Mouse (Mus musculus) myocyte (in vitro differentiated cells): ENCODE data around the gene Efcab12. TPM values are rescaled to one million over a fixed set of nuclear protein-coding genes. Genes with fewer than 3 reads are reported as not detected.

Experiments used
- H3K27me3 ChIP-seq: one replicate; pipeline ENCODE4 v1.6.1; 2011; ENCODE audit not compliant: control insufficient read depth, insufficient read depth, insufficient read length
- H3K36me3 ChIP-seq: one replicate; pipeline ENCODE4 v1.6.1; 2011; ENCODE audit not compliant: control insufficient read depth, insufficient read depth
- H3K4me2 ChIP-seq: one replicate; pipeline ENCODE4 v1.6.1; 2011; ENCODE audit warnings: low read depth, control low read depth
- H3K4me3 ChIP-seq: one replicate; pipeline ENCODE4 v1.5.1; 2011; ENCODE audit warnings: mild to moderate bottlenecking, control low read depth, moderate library complexity
- H3K79me2 ChIP-seq: one replicate; pipeline ENCODE4 v1.6.1; 2011; ENCODE audit not compliant: control insufficient read depth, insufficient read depth
- H3ac ChIP-seq: one replicate; pipeline ENCODE4 v1.6.1; 2011; ENCODE audit not compliant: control insufficient read depth, insufficient read length
- CEBPB ChIP-seq: IDR thresholded peaks from 2 replicates; pipeline ENCODE4 v1.6.1; 2011; ENCODE audit warnings: mild to moderate bottlenecking, moderate library complexity; ENCODE audit not compliant: poor library complexity, insufficient read depth, severe bottlenecking
- E2F4 ChIP-seq: IDR thresholded peaks from one replicate; pipeline ENCODE4 v1.6.1; 2011; ENCODE audit warnings: mild to moderate bottlenecking, control low read depth, moderate library complexity; ENCODE audit not compliant: insufficient read depth
- MAX ChIP-seq: IDR thresholded peaks from one replicate; pipeline ENCODE4 v1.6.1; 2011; ENCODE audit warnings: low read depth, mild to moderate bottlenecking, control low read depth
- MYOD1 ChIP-seq, 3 experiments: IDR thresholded peaks; one replicate each; pipeline ENCODE4 v1.6.1; 2011; ENCODE audit warnings: control low read depth in 2 of 3, low read depth in 2 of 3, mild to moderate bottlenecking in 2 of 3, moderate library complexity in 1 of 3; ENCODE audit not compliant: insufficient read length in 2 of 3, control insufficient read depth in 1 of 3
- MYOG ChIP-seq, 3 experiments: IDR thresholded peaks; one replicate each; pipeline ENCODE4 v1.6.1; 2011; ENCODE audit warnings: control low read depth in 2 of 3, low read depth in 2 of 3, mild to moderate bottlenecking in 2 of 3; ENCODE audit not compliant: insufficient read length in 2 of 3, control insufficient read depth in 1 of 3, insufficient read depth in 1 of 3
- POLR2A ChIP-seq: IDR thresholded peaks from one replicate; pipeline ENCODE4 v1.6.1; 2011; ENCODE audit warnings: low read depth, mild to moderate bottlenecking, control low read depth, moderate library complexity; ENCODE audit not compliant: insufficient read length
- POLR2AphosphoS2 ChIP-seq: IDR thresholded peaks from one replicate; pipeline ENCODE4 v1.6.1; 2011; ENCODE audit warnings: low read depth, control low read depth; ENCODE audit not compliant: insufficient read length
- REST ChIP-seq: IDR thresholded peaks from one replicate; pipeline ENCODE4 v1.6.1; 2011; ENCODE audit warnings: mild to moderate bottlenecking, control low read depth, moderate library complexity; ENCODE audit not compliant: insufficient read depth, insufficient read length
- SRF ChIP-seq: IDR thresholded peaks from one replicate; pipeline ENCODE4 v1.6.1; 2011; ENCODE audit warnings: low read depth; ENCODE audit not compliant: control insufficient read depth, insufficient read length
- TCF12 ChIP-seq: IDR thresholded peaks from one replicate; pipeline ENCODE4 v1.6.1; 2011; ENCODE audit warnings: mild to moderate bottlenecking, control low read depth; ENCODE audit not compliant: poor library complexity, insufficient read depth, severe bottlenecking
- TCF3 ChIP-seq: IDR thresholded peaks from one replicate; pipeline ENCODE4 v1.6.1; 2011; ENCODE audit warnings: low read depth, control low read depth; ENCODE audit not compliant: insufficient read length
- USF1 ChIP-seq: IDR thresholded peaks from one replicate; pipeline ENCODE4 v1.6.1; 2011; ENCODE audit warnings: low read depth, mild to moderate bottlenecking, control low read depth, moderate library complexity
- polyA plus RNA-seq: library from polyadenylated mRNA; unstranded; fragments of >200 nt; fragmentation: generic; extraction: Trizol; gene quantifications from one replicate; pipeline ENCODE4 v1.2.1, GENCODE M21; 2012; ENCODE audit warnings: missing spikeins

Gene Efcab12
- polyA plus RNA-seq: not detected

DNA sequence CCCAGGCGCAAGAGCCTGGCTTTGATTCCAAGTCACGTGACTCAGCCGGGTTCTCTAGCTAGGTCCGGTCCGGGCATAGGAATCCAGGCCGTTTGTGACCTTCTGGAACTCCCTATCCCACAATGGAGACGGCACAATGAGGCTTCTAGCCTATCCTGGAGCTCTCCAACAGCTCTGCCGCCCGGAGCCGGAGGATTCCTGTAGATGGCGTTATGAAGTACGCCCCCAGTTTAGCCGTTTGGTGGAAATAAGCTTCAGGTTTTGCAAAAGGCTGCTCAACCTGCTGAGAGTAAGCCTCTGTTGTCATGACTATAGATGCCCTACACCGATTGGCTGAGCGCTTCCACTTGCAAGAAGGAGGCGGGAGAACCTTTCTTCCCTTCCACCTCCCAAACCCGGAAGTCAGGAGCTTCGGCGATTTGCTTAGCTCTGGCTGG lies at the start of gene Efcab12:
Gene Efcab12 (minus strand): TSS at position 252 of the 437 bp plus-strand sequence.
- Histone ChIP-seq H3K27me3 (no peaks in the 10 kb centered on the region), H3K4me3 (no peak within 1 kb of the TSS), H3K4me2 (no peak within 1 kb of the TSS), H3K79me2 (no peaks in the 10 kb centered on the region), H3K36me3 (no peaks in the 10 kb centered on the region), H3ac (no peak within 1 kb of the TSS)
- TF ChIP-seq USF1 (peak; percentile 10), TCF3 (no peak)

DNA sequence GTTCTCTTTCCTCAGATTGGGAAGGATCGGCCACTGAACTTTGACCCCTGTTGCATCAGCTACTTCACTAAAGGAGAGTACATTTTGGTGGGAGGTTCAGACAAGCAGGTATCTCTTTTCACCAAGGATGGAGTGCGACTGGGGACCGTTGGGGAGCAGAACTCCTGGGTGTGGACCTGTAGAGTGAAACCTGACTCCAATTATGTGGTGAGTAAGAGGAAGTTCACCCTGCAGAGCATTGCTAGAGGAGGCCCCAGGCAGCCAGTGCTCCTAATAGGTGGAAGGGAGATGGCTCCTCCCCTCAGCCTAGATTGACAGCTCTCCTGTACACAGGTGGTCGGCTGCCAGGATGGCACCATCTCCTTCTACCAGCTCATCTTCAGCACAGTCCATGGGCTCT lies 48.7 kb upstream of the Efcab12 start:
- no peak for TF ChIP-seq CEBPB
- no peak for TF ChIP-seq TCF3
- no peak for TF ChIP-seq MYOD1 (IDR thresholded peaks at IDR 0.05; ENCODE audit: control insufficient read depth in 1 of 3, insufficient read length in 2 of 3, low read depth in 2 of 3)
- no peak for TF ChIP-seq POLR2A
- no peak for TF ChIP-seq REST
- TF ChIP-seq E2F4: no peak
- TF ChIP-seq MAX: no peak
- TF ChIP-seq SRF: no peak
- TF ChIP-seq USF1: no peak
- no peak for TF ChIP-seq MYOG (IDR thresholded peaks at IDR 0.05; ENCODE audit: control insufficient read depth in 1 of 3, insufficient read depth in 1 of 3, insufficient read length in 2 of 3, low read depth in 2 of 3)
- TF ChIP-seq TCF12: no peak
- TF ChIP-seq POLR2AphosphoS2: no peak
- H3K4me2 ChIP-seq: no peak overlapping the region
- no peaks in the 10 kb centered on the region for H3K27me3 ChIP-seq

DNA sequence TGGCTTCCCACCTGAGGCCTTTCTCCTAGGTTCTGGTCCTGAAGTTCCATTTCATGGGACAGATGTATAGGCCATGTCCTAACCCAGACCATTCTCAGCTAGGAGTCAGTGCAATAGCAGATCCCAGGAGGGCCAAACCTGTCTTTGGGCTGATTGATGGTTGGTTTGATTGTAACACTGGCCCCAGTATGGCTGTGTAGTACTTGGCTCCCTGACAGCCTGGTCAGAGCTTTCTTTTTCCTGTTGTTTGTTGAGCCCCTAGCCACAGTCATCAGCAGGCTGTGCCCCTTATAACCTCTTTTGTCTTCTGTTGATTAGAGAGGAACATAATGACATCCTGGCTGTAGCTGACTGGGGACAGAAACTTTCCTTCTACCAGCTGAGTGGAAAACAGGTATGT lies 45.8 kb upstream of the Efcab12 start:
- no peaks in the 10 kb centered on the region for H3K27me3 ChIP-seq
- no peak overlapping the region for H3K4me3 ChIP-seq
- H3K79me2 ChIP-seq: no peaks in the 10 kb centered on the region
- no peak overlapping the region for H3ac ChIP-seq
- peaks cover 20% of the 10 kb centered on the region for H3K36me3 ChIP-seq
- TF ChIP-seq TCF3: no peak
- no peak for TF ChIP-seq REST
- no peak for TF ChIP-seq MAX
- no peak overlapping the region for H3K4me2 ChIP-seq

More for the DNA sequence above, 48.7 kb upstream of the Efcab12 start:
- peaks cover 20% of the 10 kb centered on the region for H3K36me3 ChIP-seq
- H3K4me3 ChIP-seq: no peak overlapping the region
- H3K79me2 ChIP-seq: no peaks in the 10 kb centered on the region
- no peak overlapping the region for H3ac ChIP-seq

DNA sequence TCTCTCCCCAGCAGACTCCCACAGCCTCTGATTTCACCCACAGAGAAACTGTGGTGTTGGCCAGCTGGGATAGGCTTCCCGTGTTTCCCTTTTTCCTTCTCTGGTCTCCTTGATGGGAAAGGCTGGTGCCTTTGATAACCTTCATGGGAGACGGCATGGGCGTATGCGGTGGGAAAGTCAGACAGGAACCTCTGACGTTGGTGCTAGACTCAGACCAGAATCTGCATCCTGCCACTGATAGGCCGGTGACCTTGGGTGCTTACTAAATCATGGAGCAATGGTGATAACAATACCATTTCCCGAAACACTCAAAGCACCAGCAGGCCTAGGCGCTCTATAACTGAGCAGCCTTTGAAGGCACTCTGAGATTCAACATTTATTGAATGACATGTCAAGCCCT lies 42.5 kb upstream of the Efcab12 start:
- TF ChIP-seq REST (no peak), USF1 (no peak), SRF (no peak), TCF12 (no peak), MYOG (IDR thresholded peaks at IDR 0.05; ENCODE audit: control insufficient read depth in 1 of 3, insufficient read depth in 1 of 3, insufficient read length in 2 of 3, low read depth in 2 of 3) (no peak), POLR2AphosphoS2 (no peak), MAX (no peak), E2F4 (no peak), CEBPB (no peak), POLR2A (no peak), MYOD1 (IDR thresholded peaks at IDR 0.05; ENCODE audit: control insufficient read depth in 1 of 3, insufficient read length in 2 of 3, low read depth in 2 of 3) (no peak), TCF3 (no peak)
- Histone ChIP-seq H3K4me2 (no peak overlapping the region), H3K36me3 (peaks cover 7% of the 10 kb centered on the region), H3K79me2 (no peaks in the 10 kb centered on the region), H3K27me3 (no peaks in the 10 kb centered on the region), H3ac (no peak overlapping the region), H3K4me3 (no peak overlapping the region)

DNA sequence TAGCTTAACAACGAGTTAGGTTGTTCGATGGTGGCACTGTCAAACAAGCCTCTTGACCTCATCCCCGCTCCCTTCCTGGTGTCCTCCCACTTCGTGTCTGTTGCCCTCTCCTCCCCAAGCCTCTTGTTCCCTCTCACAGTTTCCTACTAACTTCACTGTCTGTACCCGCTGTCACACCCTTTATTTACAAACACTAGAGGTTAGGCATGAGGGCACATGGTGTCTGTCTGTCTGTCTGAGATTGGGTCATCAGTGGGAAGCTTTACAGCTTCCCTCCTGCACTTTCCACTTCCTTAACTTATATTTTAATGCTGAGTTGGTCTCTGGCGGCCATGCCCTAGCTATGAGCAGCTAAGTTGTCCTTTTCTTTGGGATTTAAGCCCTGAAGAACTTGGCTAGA lies 41.5 kb upstream of the Efcab12 start:
- H3ac ChIP-seq: no peak overlapping the region
- TF ChIP-seq MYOD1 (IDR thresholded peaks at IDR 0.05; ENCODE audit: control insufficient read depth in 1 of 3, insufficient read length in 2 of 3, low read depth in 2 of 3): no peak
- no peak for TF ChIP-seq CEBPB
- TF ChIP-seq MAX: no peak
- TF ChIP-seq POLR2AphosphoS2: no peak
- TF ChIP-seq POLR2A: no peak
- no peak for TF ChIP-seq USF1
- TF ChIP-seq REST: no peak
- H3K36me3 ChIP-seq: no peaks in the 10 kb centered on the region

More for the DNA sequence above, 41.5 kb upstream of the Efcab12 start:
- Histone ChIP-seq H3K27me3 (no peaks in the 10 kb centered on the region), H3K4me2 (no peak overlapping the region), H3K4me3 (no peak overlapping the region), H3K79me2 (no peaks in the 10 kb centered on the region)
